Mouse (Mus musculus) bone marrow, adult 2 months (tissue): Measurements from ENCODE around the gene Slc9a3r2.

Experiments
- CTCF ChIP-seq: fragments of 200-500 bp; IDR thresholded peaks from 2 replicates; pipeline ENCODE4 v1.5.1; 2011; ENCODE audit warnings: low read length, control low read depth; ENCODE audit not compliant: control insufficient read depth, insufficient read depth
- POLR2A ChIP-seq: fragments of 200-500 bp; IDR thresholded peaks from 2 replicates; pipeline ENCODE4 v1.6.1; 2011; ENCODE audit warnings: low read depth, mild to moderate bottlenecking, control low read depth, low read length, borderline replicate concordance; ENCODE audit not compliant: control insufficient read depth

GRCm38 (mm10) chr17:24646381-24646780 is 3.7 kb downstream of the Slc9a3r2 start:
- TF ChIP-seq CTCF (no peak), POLR2A (no peak)
